Mouse (Mus musculus) hindbrain, embryonic 13.5 days (tissue): ENCODE results near the gene Enkur. TPM values are rescaled to one million over a fixed set of nuclear protein-coding genes. Genes with fewer than 3 reads are reported as not detected.

Experiments
- polyA plus RNA-seq: library from polyadenylated mRNA; unstranded; fragments of >200 nt; fragmentation: Nextera tagmentation; extraction: Ambion mirVana; gene quantifications from 2 replicates; pipeline ENCODE4 v1.2.1, GENCODE M21; 2015

Gene Enkur
- polyA plus RNA-seq, 1 experiment from 2014 or later: 6.0 TPM

Other genes starting within 250 kb of the Enkur start
- gene Arhgap21, start 236.5 kb downstream of the Enkur start, polyA plus RNA-seq: 35.6 and 41.1 TPM in 2 replicates
- gene Thnsl1, start 359 bp upstream of the Enkur start, polyA plus RNA-seq: 21.2 and 21.5 TPM in 2 replicates
- gene Gpr158, start 162.2 kb upstream of the Enkur start, polyA plus RNA-seq: 2.1 and 3.1 TPM in 2 replicates